Mouse (Mus musculus) kidney, embryonic 15.5 days (tissue): ENCODE results near the gene Gal3st2. TPM values are rescaled to one million over a fixed set of nuclear protein-coding genes. Genes with fewer than 3 reads are reported as not detected.

Experiments
- polyA plus RNA-seq: library from polyadenylated mRNA; unstranded; fragments of >200 nt; fragmentation: Nextera tagmentation; extraction: Ambion mirVana; gene quantifications from 2 replicates; pipeline ENCODE4 v1.2.1, GENCODE M21; 2015

The Gal3st2 gene
- polyA plus RNA-seq, 1 experiment from 2014 or later, result 0.34 TPM

Other genes with a start within 250 kb of the Gal3st2 start
- 169 and 180 TPM in 2 replicates for gene Stk25, start 202.6 kb upstream of the Gal3st2 start, polyA plus RNA-seq
- 79.2 and 92.8 TPM in 2 replicates for gene Bok, start 175.6 kb upstream of the Gal3st2 start, polyA plus RNA-seq
- gene Atg4b, start 109.8 kb upstream of the Gal3st2 start, polyA plus RNA-seq, result 86.5 and 88.1 TPM in 2 replicates
- gene Thap4, start 106.4 kb upstream of the Gal3st2 start, polyA plus RNA-seq, result 61.1 and 63.7 TPM in 2 replicates
- gene Dtymk, start 59.4 kb upstream of the Gal3st2 start, polyA plus RNA-seq, result 251 and 258 TPM in 2 replicates
- gene Ing5, start 57.3 kb upstream of the Gal3st2 start, polyA plus RNA-seq, result 19.0 and 19.3 TPM in 2 replicates
- 14.1 and 16.5 TPM in 2 replicates for gene D2hgdh, start 36.4 kb upstream of the Gal3st2 start, polyA plus RNA-seq
- gene Gal3st2b, start 57.0 kb downstream of the Gal3st2 start, polyA plus RNA-seq, result not detected in 2 replicates
- gene Gal3st2c, start 129.2 kb downstream of the Gal3st2 start, polyA plus RNA-seq, result not detected in 2 replicates
- gene Neu4, start 159.1 kb downstream of the Gal3st2 start, polyA plus RNA-seq, result not detected in 2 replicates
- gene Pdcd1, start 191.2 kb downstream of the Gal3st2 start, polyA plus RNA-seq, result not detected in 2 replicates